Mouse (Mus musculus): ENCODE data around the gene St8sia1. TPM values are rescaled to one million over a fixed set of nuclear protein-coding genes. Genes with fewer than 3 reads are reported as not detected.
"Not testable (repeated sequence)": the region's sequence is repeated elsewhere in the genome, so short reads cannot be mapped to it uniquely, and the experiment has no call there.

Gene St8sia1
- polyA plus RNA-seq (2014; fragmentation: Nextera tagmentation; extraction: Ambion mirVana), result 7.5 and 8.4 TPM in 2 replicates

- peak; percentile 83 for DNase-seq
- Histone ChIP-seq H3K27me3 (ENCODE audit: control insufficient read depth, insufficient read depth, low read length) (no peaks in the 10 kb centered on the region), H3K27ac (replicated peaks; ENCODE audit: low read depth, low read length) (peak within 1 kb of the TSS; percentile 99), H3K9me3 (ENCODE audit: control insufficient read depth, low read length) (no peaks in the 10 kb centered on the region), H3K4me3 (replicated peaks; ENCODE audit: low read depth, low read length) (peak within 1 kb of the TSS; percentile 74), H3K9ac (replicated peaks; ENCODE audit: low read length) (peak within 1 kb of the TSS; percentile 89), H3K36me3 (ENCODE audit: control insufficient read depth, insufficient read depth, low read length) (0 out of 2 replicates have a peak, but pooled peaks cover 5% of the 10 kb centered on the region), H3K4me2 (ENCODE audit: low read length) (peak within 1 kb of the TSS; percentile 73), H3K4me1 (ENCODE audit: control insufficient read depth, insufficient read depth, low read length) (peaks cover 32% of the 10 kb centered on the region)
- WGBS, result under 1% methylated on average over 45 of the region's 45 CpGs
- peak; percentile 72 for ATAC-seq (ENCODE audit: low FRiP score, low TSS enrichment)
Measured at GRCm38 (mm10) chr6:142964076-142964530, at the start of gene St8sia1. Gene St8sia1 (minus strand): TSS chr6:142964452.

GRCm38 (mm10) chr6:143012513-143013215, 48.4 kb upstream of the St8sia1 start:
- Histone ChIP-seq H3K9me3 (ENCODE audit: control insufficient read depth, low read length) (no peaks in the 10 kb centered on the region), H3K4me1 (ENCODE audit: control insufficient read depth, insufficient read depth, low read length) (no peaks in the 10 kb centered on the region), H3K27me3 (ENCODE audit: control insufficient read depth, insufficient read depth, low read length) (no peaks in the 10 kb centered on the region), H3K36me3 (ENCODE audit: control insufficient read depth, insufficient read depth, low read length) (peaks cover 59% of the 10 kb centered on the region), H3K27ac (replicated peaks; ENCODE audit: low read depth, low read length) (no peak overlapping the region), H3K4me2 (ENCODE audit: low read length) (no peak overlapping the region), H3K4me3 (replicated peaks; ENCODE audit: low read depth, low read length) (no peak overlapping the region), H3K9ac (replicated peaks; ENCODE audit: low read length) (no peak overlapping the region)
- 94% methylated on average over 15 of the region's 15 CpGs for WGBS
- DNase-seq (no peak), ATAC-seq (ENCODE audit: low FRiP score, low TSS enrichment) (no peak)

GRCm38 (mm10) chr6:143008865-143009264, 44.6 kb upstream of the St8sia1 start:
- H3K9ac ChIP-seq (replicated peaks; ENCODE audit: low read length), result no peak overlapping the region

GRCm38 (mm10) chr6:143005209-143005608, 41.0 kb upstream of the St8sia1 start:
- H3K4me1 ChIP-seq (ENCODE audit: control insufficient read depth, insufficient read depth, low read length); DNase-seq; H3K9ac ChIP-seq (replicated peaks; ENCODE audit: low read length); H3K27me3 ChIP-seq (ENCODE audit: control insufficient read depth, insufficient read depth, low read length); ATAC-seq (ENCODE audit: low FRiP score, low TSS enrichment); H3K27ac ChIP-seq (replicated peaks; ENCODE audit: low read depth, low read length); H3K9me3 ChIP-seq (ENCODE audit: control insufficient read depth, low read length); H3K4me3 ChIP-seq (replicated peaks; ENCODE audit: low read depth, low read length); H3K4me2 ChIP-seq (ENCODE audit: low read length): not testable (repeated sequence)
- H3K36me3 ChIP-seq (ENCODE audit: control insufficient read depth, insufficient read depth, low read length), result peaks cover 12% of the 10 kb centered on the region; the same call in 1 of the 2 replicates
- 94% methylated on average over 9 of the region's 9 CpGs for WGBS

More at GRCm38 (mm10) chr6:143008865-143009264, 44.6 kb upstream of the St8sia1 start:
- Histone ChIP-seq H3K36me3 (ENCODE audit: control insufficient read depth, insufficient read depth, low read length) (peaks cover 45% of the 10 kb centered on the region), H3K9me3 (ENCODE audit: control insufficient read depth, low read length) (no peaks in the 10 kb centered on the region), H3K4me1 (ENCODE audit: control insufficient read depth, insufficient read depth, low read length) (no peaks in the 10 kb centered on the region), H3K4me3 (replicated peaks; ENCODE audit: low read depth, low read length) (no peak overlapping the region), H3K4me2 (ENCODE audit: low read length) (no peak overlapping the region), H3K27me3 (ENCODE audit: control insufficient read depth, insufficient read depth, low read length) (no peaks in the 10 kb centered on the region), H3K27ac (replicated peaks; ENCODE audit: low read depth, low read length) (no peak overlapping the region)
- ATAC-seq (ENCODE audit: low FRiP score, low TSS enrichment) (no peak), DNase-seq (no peak)
- 87% methylated on average over 5 of the region's 5 CpGs for WGBS

- H3K27ac ChIP-seq (replicated peaks; ENCODE audit: low read depth, low read length), result no peak overlapping the region
- H3K9ac ChIP-seq (replicated peaks; ENCODE audit: low read length), result no peak overlapping the region
- H3K4me3 ChIP-seq (replicated peaks; ENCODE audit: low read depth, low read length), result no peak overlapping the region
- no peaks in the 10 kb centered on the region for H3K9me3 ChIP-seq (ENCODE audit: control insufficient read depth, low read length)
- DNase-seq (no peak), ATAC-seq (ENCODE audit: low FRiP score, low TSS enrichment) (no peak)
- no peaks in the 10 kb centered on the region for H3K27me3 ChIP-seq (ENCODE audit: control insufficient read depth, insufficient read depth, low read length)
- peaks cover 8% of the 10 kb centered on the region; the same call in 1 of the 2 replicates for H3K36me3 ChIP-seq (ENCODE audit: control insufficient read depth, insufficient read depth, low read length)
- no peaks in the 10 kb centered on the region for H3K4me1 ChIP-seq (ENCODE audit: control insufficient read depth, insufficient read depth, low read length)
- WGBS, result 81% methylated on average over 9 of the region's 9 CpGs
- H3K4me2 ChIP-seq (ENCODE audit: low read length), result no peak overlapping the region
Measured at GRCm38 (mm10) chr6:143004801-143005200, 40.5 kb upstream of the St8sia1 start.

GRCm38 (mm10) chr6:142998221-142998999, 34.2 kb upstream of the St8sia1 start:
- no peak for ATAC-seq (ENCODE audit: low FRiP score, low TSS enrichment)
- no peaks in the 10 kb centered on the region for H3K27me3 ChIP-seq (ENCODE audit: control insufficient read depth, insufficient read depth, low read length)
- H3K4me3 ChIP-seq (replicated peaks; ENCODE audit: low read depth, low read length), result no peak overlapping the region
- no peak for DNase-seq
- no peaks in the 10 kb centered on the region for H3K36me3 ChIP-seq (ENCODE audit: control insufficient read depth, insufficient read depth, low read length)
- WGBS, result 78% methylated on average over 12 of the region's 12 CpGs
- H3K9ac ChIP-seq (replicated peaks; ENCODE audit: low read length), result no peak overlapping the region
- no peak overlapping the region for H3K4me2 ChIP-seq (ENCODE audit: low read length)
- H3K4me1 ChIP-seq (ENCODE audit: control insufficient read depth, insufficient read depth, low read length), result peaks cover 5% of the 10 kb centered on the region
- H3K27ac ChIP-seq (replicated peaks; ENCODE audit: low read depth, low read length), result no peak overlapping the region
- H3K9me3 ChIP-seq (ENCODE audit: control insufficient read depth, low read length), result no peaks in the 10 kb centered on the region

GRCm38 (mm10) chr6:142996887-142997286, 32.6 kb upstream of the St8sia1 start:
- Histone ChIP-seq H3K36me3 (ENCODE audit: control insufficient read depth, insufficient read depth, low read length) (no peaks in the 10 kb centered on the region), H3K4me3 (replicated peaks; ENCODE audit: low read depth, low read length) (no peak overlapping the region), H3K27ac (replicated peaks; ENCODE audit: low read depth, low read length) (no peak overlapping the region), H3K9me3 (ENCODE audit: control insufficient read depth, low read length) (no peaks in the 10 kb centered on the region), H3K4me2 (ENCODE audit: low read length) (no peak overlapping the region), H3K4me1 (ENCODE audit: control insufficient read depth, insufficient read depth, low read length) (peaks cover 15% of the 10 kb centered on the region), H3K27me3 (ENCODE audit: control insufficient read depth, insufficient read depth, low read length) (no peaks in the 10 kb centered on the region), H3K9ac (replicated peaks; ENCODE audit: low read length) (no peak overlapping the region)
- ATAC-seq (ENCODE audit: low FRiP score, low TSS enrichment) (no peak), DNase-seq (no peak)
- 73% methylated on average over 3 of the region's 3 CpGs for WGBS

- Histone ChIP-seq H3K4me3 (replicated peaks; ENCODE audit: low read depth, low read length) (no peak overlapping the region), H3K4me2 (ENCODE audit: low read length) (no peak overlapping the region), H3K4me1 (ENCODE audit: control insufficient read depth, insufficient read depth, low read length) (peaks cover 22% of the 10 kb centered on the region), H3K36me3 (ENCODE audit: control insufficient read depth, insufficient read depth, low read length) (no peaks in the 10 kb centered on the region), H3K9me3 (ENCODE audit: control insufficient read depth, low read length) (no peaks in the 10 kb centered on the region), H3K27ac (replicated peaks; ENCODE audit: low read depth, low read length) (no peak overlapping the region), H3K9ac (replicated peaks; ENCODE audit: low read length) (no peak overlapping the region), H3K27me3 (ENCODE audit: control insufficient read depth, insufficient read depth, low read length) (no peaks in the 10 kb centered on the region)
- 69% methylated on average over 5 of the region's 5 CpGs for WGBS
- ATAC-seq (ENCODE audit: low FRiP score, low TSS enrichment) (no peak), DNase-seq (no peak)
Measured at GRCm38 (mm10) chr6:142995567-142995966, 31.3 kb upstream of the St8sia1 start.

Measured in midbrain, embryonic 14.5 days (tissue).